Mouse (Mus musculus) hindbrain, embryonic 15.5 days (tissue): ENCODE results near the gene Trex1. TPM values are rescaled to one million over a fixed set of nuclear protein-coding genes. Genes with fewer than 3 reads are reported as not detected.
A peak's percentile ranks its signal among the peaks of the same experiment; 100 is the strongest.

Experiments used
- ATAC-seq: fragments of 200-750 bp; cut with Nextera tagmentation; 2 replicates; pipeline ENCODE4 v1.8.0; 2017; ENCODE audit warnings: low read depth, moderate number of reproducible peaks, moderate TSS enrichment; ENCODE audit not compliant: low FRiP score
- H3K27ac ChIP-seq: fragments of 300-500 bp; sonication (generic); replicated peaks from 2 replicates; pipeline ENCODE4 v1.5.1; 2015; ENCODE audit warnings: mild to moderate bottlenecking, inconsistent platforms
- H3K27me3 ChIP-seq: fragments of 300-500 bp; sonication (generic); 2 replicates; pipeline ENCODE4 v1.6.1; 2015; ENCODE audit warnings: control low read depth, inconsistent platforms
- H3K36me3 ChIP-seq: fragments of 300-500 bp; sonication (generic); 2 replicates; pipeline ENCODE4 v1.6.1; 2015; ENCODE audit warnings: control low read depth, inconsistent platforms
- H3K4me1 ChIP-seq: fragments of 300-500 bp; sonication (generic); replicated peaks from 2 replicates; pipeline ENCODE4 v1.6.1; 2015; ENCODE audit warnings: control low read depth, inconsistent platforms
- H3K4me2 ChIP-seq: fragments of 300-500 bp; sonication (generic); 2 replicates; pipeline ENCODE4 v1.6.1; 2015; ENCODE audit warnings: moderate library complexity, mild to moderate bottlenecking, inconsistent platforms
- H3K4me3 ChIP-seq: fragments of 300-500 bp; sonication (generic); 2 replicates; pipeline ENCODE4 v1.5.1; 2015; ENCODE audit warnings: mild to moderate bottlenecking, inconsistent platforms
- H3K9ac ChIP-seq: fragments of 300-500 bp; sonication (generic); 2 replicates; pipeline ENCODE4 v1.6.1; 2015; ENCODE audit warnings: inconsistent platforms
- H3K9me3 ChIP-seq: fragments of 300-500 bp; sonication (generic); 2 replicates; pipeline ENCODE4 v1.6.1; 2016; ENCODE audit warnings: control low read depth, inconsistent platforms
- WGBS: fragments of 180-500 bp; shearing (Covaris S2); methylation state at CpG from one replicate; pipeline ENCODE4 v1.1.7; 2015; 5-methylcytosine and 5-hydroxymethylcytosine counted together
- polyA plus RNA-seq: library from polyadenylated mRNA; unstranded; fragments of >200 nt; fragmentation: Nextera tagmentation; extraction: Ambion mirVana; gene quantifications from 2 replicates; pipeline ENCODE4 v1.2.1, GENCODE M21; 2015

Gene Trex1
- polyA plus RNA-seq, 1 experiment from 2014 or later, result 14.5 TPM

GRCm38 (mm10) chr9:109028421-109028820 is 31.1 kb downstream of the Trex1 start:
- no peak overlapping the region for H3K27ac ChIP-seq
- no peaks in the 10 kb centered on the region for H3K9me3 ChIP-seq
- peaks cover 15% of the 10 kb centered on the region for H3K36me3 ChIP-seq
- H3K4me3 ChIP-seq, result no peak overlapping the region
- whole genome bisulfite sequencing, result 75% methylated on average over 3 of the region's 3 CpGs
- H3K27me3 ChIP-seq, result no peaks in the 10 kb centered on the region
- H3K4me1 ChIP-seq, result no peaks in the 10 kb centered on the region
- no peak overlapping the region for H3K4me2 ChIP-seq
- no peak overlapping the region for H3K9ac ChIP-seq
- ATAC-seq, result no peak

GRCm38 (mm10) chr9:109027521-109027920 is 32.0 kb downstream of the Trex1 start:
- Histone ChIP-seq H3K4me2 (no peak overlapping the region), H3K4me3 (no peak overlapping the region), H3K4me1 (no peaks in the 10 kb centered on the region), H3K36me3 (peaks cover 17% of the 10 kb centered on the region), H3K9ac (no peak overlapping the region), H3K9me3 (no peaks in the 10 kb centered on the region), H3K27me3 (no peaks in the 10 kb centered on the region), H3K27ac (no peak overlapping the region)
- no peak for ATAC-seq
- 83% methylated on average over 8 of the region's 8 CpGs for WGBS

- Histone ChIP-seq H3K4me2 (no peak overlapping the region), H3K36me3 (peaks cover 17% of the 10 kb centered on the region), H3K4me1 (no peaks in the 10 kb centered on the region), H3K9me3 (no peaks in the 10 kb centered on the region), H3K4me3 (no peak overlapping the region), H3K9ac (no peak overlapping the region), H3K27me3 (no peaks in the 10 kb centered on the region), H3K27ac (no peak overlapping the region)
- ATAC-seq, result no peak
- 93% methylated on average over 17 of the region's 17 CpGs for WGBS
Measured at GRCm38 (mm10) chr9:109022866-109023685, 36.5 kb downstream of the Trex1 start.

GRCm38 (mm10) chr9:109021428-109021827 is 38.1 kb downstream of the Trex1 start:
- Histone ChIP-seq H3K27me3 (no peaks in the 10 kb centered on the region), H3K4me3 (no peak overlapping the region), H3K27ac (no peak overlapping the region), H3K4me1 (no peaks in the 10 kb centered on the region), H3K9ac (no peak overlapping the region), H3K4me2 (no peak overlapping the region), H3K9me3 (no peaks in the 10 kb centered on the region), H3K36me3 (peaks cover 17% of the 10 kb centered on the region)
- WGBS, result 88% methylated on average over 4 of the region's 4 CpGs
- no peak for ATAC-seq

- H3K4me3 ChIP-seq, result no peak overlapping the region
- no peak overlapping the region for H3K9ac ChIP-seq
- WGBS, result 78% methylated on average over 11 of the region's 11 CpGs
- H3K36me3 ChIP-seq, result peaks cover 6% of the 10 kb centered on the region
- H3K4me2 ChIP-seq, result no peak overlapping the region
- no peak overlapping the region for H3K27ac ChIP-seq
- H3K27me3 ChIP-seq, result no peaks in the 10 kb centered on the region
- ATAC-seq, result no peak
- H3K9me3 ChIP-seq, result no peaks in the 10 kb centered on the region
- no peaks in the 10 kb centered on the region for H3K4me1 ChIP-seq
Measured at GRCm38 (mm10) chr9:109016973-109017604, 42.4 kb downstream of the Trex1 start.

GRCm38 (mm10) chr9:109015397-109015796 is 44.1 kb downstream of the Trex1 start:
- Histone ChIP-seq H3K27ac (no peak overlapping the region), H3K4me1 (no peaks in the 10 kb centered on the region), H3K36me3 (peaks cover 11% of the 10 kb centered on the region), H3K4me3 (no peak overlapping the region), H3K9me3 (no peaks in the 10 kb centered on the region), H3K4me2 (no peak overlapping the region), H3K27me3 (no peaks in the 10 kb centered on the region), H3K9ac (no peak overlapping the region)
- 79% methylated on average over 8 of the region's 8 CpGs for WGBS
- ATAC-seq, result no peak

GRCm38 (mm10) chr9:109010316-109010690 is 49.2 kb downstream of the Trex1 start:
- 0 out of 2 replicates have a peak, but pooled peaks have one; percentile 38 for ATAC-seq
- Histone ChIP-seq H3K4me2 (no peak overlapping the region), H3K27ac (no peak overlapping the region), H3K4me3 (no peak overlapping the region), H3K9me3 (no peaks in the 10 kb centered on the region), H3K4me1 (no peaks in the 10 kb centered on the region), H3K27me3 (no peaks in the 10 kb centered on the region), H3K9ac (no peak overlapping the region), H3K36me3 (peaks cover 22% of the 10 kb centered on the region)
- 89% methylated on average over 14 of the region's 14 CpGs for WGBS

- H3K4me3 ChIP-seq, result no peak overlapping the region
- H3K4me2 ChIP-seq, result no peak overlapping the region
- 60% methylated on average over 17 of the region's 17 CpGs for WGBS
- H3K9ac ChIP-seq, result no peak overlapping the region
- no peak overlapping the region for H3K27ac ChIP-seq
- H3K27me3 ChIP-seq, result no peaks in the 10 kb centered on the region
- H3K36me3 ChIP-seq, result peaks cover 24% of the 10 kb centered on the region
- no peaks in the 10 kb centered on the region for H3K9me3 ChIP-seq
- no peak for ATAC-seq
- H3K4me1 ChIP-seq, result no peaks in the 10 kb centered on the region
Measured at GRCm38 (mm10) chr9:109009636-109010315, 49.8 kb downstream of the Trex1 start.

GRCm38 (mm10) chr9:109008994-109009635 is 50.4 kb downstream of the Trex1 start:
- no peak overlapping the region for H3K27ac ChIP-seq
- ATAC-seq, result no peak
- no peak overlapping the region for H3K4me2 ChIP-seq
- H3K9ac ChIP-seq, result no peak overlapping the region
- H3K4me3 ChIP-seq, result no peak overlapping the region
- H3K4me1 ChIP-seq, result no peaks in the 10 kb centered on the region
- peaks cover 24% of the 10 kb centered on the region for H3K36me3 ChIP-seq
- H3K27me3 ChIP-seq, result no peaks in the 10 kb centered on the region
- WGBS, result 77% methylated on average over 9 of the region's 10 CpGs
- H3K9me3 ChIP-seq, result no peaks in the 10 kb centered on the region

GRCm38 (mm10) chr9:109008081-109008480 is 51.5 kb downstream of the Trex1 start:
- Histone ChIP-seq H3K9me3 (no peaks in the 10 kb centered on the region), H3K4me1 (no peaks in the 10 kb centered on the region), H3K27ac (no peak overlapping the region), H3K27me3 (no peaks in the 10 kb centered on the region), H3K36me3 (peaks cover 24% of the 10 kb centered on the region), H3K4me2 (no peak overlapping the region), H3K9ac (no peak overlapping the region), H3K4me3 (no peak overlapping the region)
- no peak for ATAC-seq
- 82% methylated on average over 9 of the region's 9 CpGs for WGBS
